Mouse (Mus musculus): Measurements from ENCODE around the gene Kif3b. TPM values are rescaled to one million over a fixed set of nuclear protein-coding genes. Genes with fewer than 3 reads are reported as not detected.
"Not testable (repeated sequence)": the region's sequence is repeated elsewhere in the genome, so short reads cannot be mapped to it uniquely, and the experiment has no call there.

Kif3b gene
- polyA plus RNA-seq, 1 experiment from 2014 or later, result 8.2 TPM

GRCm38 (mm10) chr2:153346221-153347182, 55.3 kb downstream of the Kif3b start:
- Histone ChIP-seq H3K36me3 (ENCODE audit: control insufficient read depth, insufficient read depth, low read length) (no peaks in the 10 kb centered on the region), H3K9me3 (ENCODE audit: control insufficient read depth, low read length) (no peaks in the 10 kb centered on the region), H3K27ac (ENCODE audit: low read depth, low read length) (peak overlapping the region; percentile 96), H3K27me3 (ENCODE audit: control insufficient read depth, insufficient read depth, low read length) (no peaks in the 10 kb centered on the region), H3K4me3 (ENCODE audit: low read depth, low read length) (peak overlapping the region; percentile 92), H3K9ac (ENCODE audit: low read depth, low read length) (peak overlapping the region; percentile 95), H3K4me2 (replicated peaks; ENCODE audit: low read depth, low read length) (peak overlapping the region; percentile 50), H3K4me1 (replicated peaks; ENCODE audit: control insufficient read depth, insufficient read depth, low read length) (no peaks in the 10 kb centered on the region)
- DNase-seq (ENCODE audit: low spot score), result peak; percentile 84
- peak; percentile 48 for ATAC-seq (ENCODE audit: low FRiP score)
- WGBS, result 0% methylated on average over 30 of the region's 76 CpGs

- no peaks in the 10 kb centered on the region for H3K27me3 ChIP-seq (ENCODE audit: control insufficient read depth, insufficient read depth, low read length)
- H3K4me2 ChIP-seq (replicated peaks; ENCODE audit: low read depth, low read length), result peak overlapping the region; percentile 50
- H3K4me1 ChIP-seq (replicated peaks; ENCODE audit: control insufficient read depth, insufficient read depth, low read length), result no peaks in the 10 kb centered on the region
- peak overlapping the region; percentile 96 for H3K27ac ChIP-seq (ENCODE audit: low read depth, low read length)
- DNase-seq (ENCODE audit: low spot score) (peak; percentile 9), ATAC-seq (ENCODE audit: low FRiP score) (no peak)
- WGBS, result 11% methylated on average over 9 of the region's 9 CpGs
- H3K9ac ChIP-seq (ENCODE audit: low read depth, low read length), result peak overlapping the region; percentile 95; the same call in 1 of the 2 replicates
- H3K36me3 ChIP-seq (ENCODE audit: control insufficient read depth, insufficient read depth, low read length), result no peaks in the 10 kb centered on the region
- no peaks in the 10 kb centered on the region for H3K9me3 ChIP-seq (ENCODE audit: control insufficient read depth, low read length)
- peak overlapping the region; percentile 92 for H3K4me3 ChIP-seq (ENCODE audit: low read depth, low read length)
Measured at GRCm38 (mm10) chr2:153347183-153347781, 56.1 kb downstream of the Kif3b start.

GRCm38 (mm10) chr2:153348100-153348831, 57.1 kb downstream of the Kif3b start:
- Histone ChIP-seq H3K4me3 (ENCODE audit: low read depth, low read length) (peak overlapping the region; percentile 8; the same call in 1 of the 2 replicates), H3K9ac (ENCODE audit: low read depth, low read length) (peak overlapping the region; percentile 7; the same call in 1 of the 2 replicates), H3K4me2 (replicated peaks; ENCODE audit: low read depth, low read length) (no peak overlapping the region; the same call in 1 of the 2 replicates), H3K27me3 (ENCODE audit: control insufficient read depth, insufficient read depth, low read length) (no peaks in the 10 kb centered on the region), H3K4me1 (replicated peaks; ENCODE audit: control insufficient read depth, insufficient read depth, low read length) (no peaks in the 10 kb centered on the region), H3K27ac (ENCODE audit: low read depth, low read length) (no peak overlapping the region), H3K36me3 (ENCODE audit: control insufficient read depth, insufficient read depth, low read length) (no peaks in the 10 kb centered on the region), H3K9me3 (ENCODE audit: control insufficient read depth, low read length) (no peaks in the 10 kb centered on the region)
- ATAC-seq (ENCODE audit: low FRiP score) (no peak), DNase-seq (ENCODE audit: low spot score) (no peak)
- WGBS, result 71% methylated on average over 6 of the region's 6 CpGs

DNA sequence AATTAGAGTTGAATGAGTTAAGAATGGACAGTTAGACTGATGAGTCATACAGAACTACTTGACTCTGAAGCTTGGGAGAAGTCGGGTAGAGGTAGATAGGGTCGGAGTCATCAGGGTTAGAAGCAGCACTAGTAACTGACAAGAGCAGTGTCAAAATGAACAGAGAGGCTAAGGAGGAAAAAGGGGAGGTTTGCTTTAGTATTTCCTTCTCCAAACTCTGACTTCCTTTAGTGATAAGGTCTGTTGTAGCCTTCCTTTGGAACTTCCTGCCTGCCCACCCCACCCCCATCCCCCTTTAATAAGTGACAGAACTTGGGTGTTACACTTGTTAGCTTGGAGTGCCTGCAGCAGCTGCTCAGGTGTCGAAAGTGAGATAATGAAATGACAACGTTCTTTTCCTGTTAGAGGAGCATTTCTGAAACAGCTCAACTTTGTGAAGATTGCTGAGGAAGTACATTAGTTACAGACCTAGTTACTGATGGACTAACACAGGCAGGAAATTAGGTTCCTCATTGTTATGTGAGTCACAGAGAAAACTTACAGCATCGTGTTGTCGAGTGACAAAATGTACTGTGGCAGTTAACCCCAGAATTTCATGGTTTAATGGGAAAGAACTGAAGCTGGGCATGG, 59.5 kb downstream of the Kif3b start:
- WGBS, result 64% methylated on average over 6 of the region's 6 CpGs
- no peak for ATAC-seq (ENCODE audit: low FRiP score)
- Histone ChIP-seq H3K9me3 (ENCODE audit: control insufficient read depth, low read length) (no peaks in the 10 kb centered on the region), H3K36me3 (ENCODE audit: control insufficient read depth, insufficient read depth, low read length) (no peaks in the 10 kb centered on the region), H3K4me2 (replicated peaks; ENCODE audit: low read depth, low read length) (no peak overlapping the region), H3K27ac (ENCODE audit: low read depth, low read length) (no peak overlapping the region; the same call in 1 of the 2 replicates), H3K27me3 (ENCODE audit: control insufficient read depth, insufficient read depth, low read length) (no peaks in the 10 kb centered on the region), H3K4me3 (ENCODE audit: low read depth, low read length) (no peak overlapping the region), H3K9ac (ENCODE audit: low read depth, low read length) (no peak overlapping the region), H3K4me1 (replicated peaks; ENCODE audit: control insufficient read depth, insufficient read depth, low read length) (no peaks in the 10 kb centered on the region)
- DNase-seq (ENCODE audit: low spot score), result no peak

- Histone ChIP-seq H3K4me3 (ENCODE audit: low read depth, low read length) (no peak overlapping the region), H3K4me1 (replicated peaks; ENCODE audit: control insufficient read depth, insufficient read depth, low read length) (no peaks in the 10 kb centered on the region), H3K4me2 (replicated peaks; ENCODE audit: low read depth, low read length) (no peak overlapping the region), H3K9me3 (ENCODE audit: control insufficient read depth, low read length) (no peaks in the 10 kb centered on the region), H3K27me3 (ENCODE audit: control insufficient read depth, insufficient read depth, low read length) (no peaks in the 10 kb centered on the region), H3K27ac (ENCODE audit: low read depth, low read length) (no peak overlapping the region), H3K36me3 (ENCODE audit: control insufficient read depth, insufficient read depth, low read length) (peaks cover 10% of the 10 kb centered on the region; the same call in 1 of the 2 replicates), H3K9ac (ENCODE audit: low read depth, low read length) (no peak overlapping the region)
- DNase-seq (ENCODE audit: low spot score), result no peak
- 89% methylated on average over 2 of the region's 2 CpGs for WGBS
- no peak for ATAC-seq (ENCODE audit: low FRiP score)
Measured at GRCm38 (mm10) chr2:153354648-153355047, 63.4 kb downstream of the Kif3b start.

GRCm38 (mm10) chr2:153356784-153357183, 65.6 kb downstream of the Kif3b start:
- 96% methylated on average over 4 of the region's 4 CpGs for WGBS
- Histone ChIP-seq H3K27me3 (ENCODE audit: control insufficient read depth, insufficient read depth, low read length) (no peaks in the 10 kb centered on the region), H3K9ac (ENCODE audit: low read depth, low read length) (no peak overlapping the region), H3K36me3 (ENCODE audit: control insufficient read depth, insufficient read depth, low read length) (peaks cover 10% of the 10 kb centered on the region; the same call in 1 of the 2 replicates), H3K9me3 (ENCODE audit: control insufficient read depth, low read length) (no peaks in the 10 kb centered on the region), H3K4me1 (replicated peaks; ENCODE audit: control insufficient read depth, insufficient read depth, low read length) (no peaks in the 10 kb centered on the region), H3K4me2 (replicated peaks; ENCODE audit: low read depth, low read length) (no peak overlapping the region), H3K27ac (ENCODE audit: low read depth, low read length) (no peak overlapping the region), H3K4me3 (ENCODE audit: low read depth, low read length) (no peak overlapping the region)
- no peak for DNase-seq (ENCODE audit: low spot score)
- ATAC-seq (ENCODE audit: low FRiP score), result no peak

- Histone ChIP-seq H3K9ac (ENCODE audit: low read depth, low read length) (no peak overlapping the region), H3K9me3 (ENCODE audit: control insufficient read depth, low read length) (no peaks in the 10 kb centered on the region), H3K4me3 (ENCODE audit: low read depth, low read length) (no peak overlapping the region), H3K27me3 (ENCODE audit: control insufficient read depth, insufficient read depth, low read length) (no peaks in the 10 kb centered on the region), H3K4me2 (replicated peaks; ENCODE audit: low read depth, low read length) (no peak overlapping the region), H3K4me1 (replicated peaks; ENCODE audit: control insufficient read depth, insufficient read depth, low read length) (no peaks in the 10 kb centered on the region), H3K27ac (ENCODE audit: low read depth, low read length) (no peak overlapping the region), H3K36me3 (ENCODE audit: control insufficient read depth, insufficient read depth, low read length) (peaks cover 10% of the 10 kb centered on the region; the same call in 1 of the 2 replicates)
- 92% methylated on average over 1 of the region's 1 CpGs for WGBS
- DNase-seq (ENCODE audit: low spot score), result no peak
- ATAC-seq (ENCODE audit: low FRiP score), result no peak
Measured at GRCm38 (mm10) chr2:153361101-153361710, 70.0 kb downstream of the Kif3b start.

GRCm38 (mm10) chr2:153364531-153364930, 73.3 kb downstream of the Kif3b start:
- ATAC-seq (ENCODE audit: low FRiP score); H3K27ac ChIP-seq (ENCODE audit: low read depth, low read length); H3K9ac ChIP-seq (ENCODE audit: low read depth, low read length); H3K4me3 ChIP-seq (ENCODE audit: low read depth, low read length); H3K27me3 ChIP-seq (ENCODE audit: control insufficient read depth, insufficient read depth, low read length); H3K36me3 ChIP-seq (ENCODE audit: control insufficient read depth, insufficient read depth, low read length); DNase-seq (ENCODE audit: low spot score); H3K9me3 ChIP-seq (ENCODE audit: control insufficient read depth, low read length); H3K4me1 ChIP-seq (replicated peaks; ENCODE audit: control insufficient read depth, insufficient read depth, low read length); H3K4me2 ChIP-seq (replicated peaks; ENCODE audit: low read depth, low read length): not testable (repeated sequence)
- 94% methylated on average over 14 of the region's 14 CpGs for WGBS

All from hindbrain, embryonic 11.5 days (tissue).